Mouse (Mus musculus) common myeloid progenitor, adult 5-6 weeks (primary cell): Measurements from ENCODE around the gene Cpe. TPM values are rescaled to one million over a fixed set of nuclear protein-coding genes. Genes with fewer than 3 reads are reported as not detected.
A peak's percentile ranks its signal among the peaks of the same experiment; 100 is the strongest.

ENCODE experiments used
- ATAC-seq: replicated peaks from 2 replicates; pipeline ENCODE4 v1.8.0; 2016; ENCODE audit warnings: low read depth, mild to moderate bottlenecking, moderate TSS enrichment, inconsistent platforms; ENCODE audit not compliant: poor library complexity, severe bottlenecking
- total RNA-seq: library from RNA; stranded (forward); fragments of 200-1000, 187-1606 nt; gene quantifications from 2 replicates; pipeline ENCODE4 v1.2.3, GENCODE M21; 2017

The Cpe gene
- total RNA-seq, 1 experiment from 2014 or later: not detected

- no peak for ATAC-seq
Measured at GRCm38 (mm10) chr8:64640599-64640998, 52.3 kb downstream of the Cpe start.

- ATAC-seq: no peak
Measured at GRCm38 (mm10) chr8:64639676-64640075, 53.2 kb downstream of the Cpe start.

GRCm38 (mm10) chr8:64634901-64635300, 58.0 kb downstream of the Cpe start:
- ATAC-seq: no peak

- ATAC-seq: no peak
Measured at GRCm38 (mm10) chr8:64634131-64634865, 58.6 kb downstream of the Cpe start.

- no peak for ATAC-seq
Measured at GRCm38 (mm10) chr8:64632169-64632568, 60.7 kb downstream of the Cpe start.

- ATAC-seq: no peak
Measured at GRCm38 (mm10) chr8:64631761-64632160, 61.1 kb downstream of the Cpe start.

GRCm38 (mm10) chr8:64629034-64629760, 63.7 kb downstream of the Cpe start:
- ATAC-seq: no peak

- no peak for ATAC-seq
Measured at GRCm38 (mm10) chr8:64628039-64628438, 64.8 kb downstream of the Cpe start.

GRCm38 (mm10) chr8:64624603-64625037, 68.2 kb downstream of the Cpe start:
- ATAC-seq: no peak

- ATAC-seq: no peak
Measured at GRCm38 (mm10) chr8:64620365-64621150, 72.3 kb downstream of the Cpe start.

- no peak for ATAC-seq
Measured at GRCm38 (mm10) chr8:64619661-64620060, 73.2 kb downstream of the Cpe start.

GRCm38 (mm10) chr8:64618618-64619017, 74.2 kb downstream of the Cpe start:
- peak; percentile 94 for ATAC-seq

- no peak for ATAC-seq
Measured at GRCm38 (mm10) chr8:64616566-64616965, 76.3 kb downstream of the Cpe start.

- ATAC-seq: no peak
Measured at GRCm38 (mm10) chr8:64615459-64615858, 77.4 kb downstream of the Cpe start.

GRCm38 (mm10) chr8:64613663-64614062, 79.2 kb downstream of the Cpe start:
- ATAC-seq: no peak

GRCm38 (mm10) chr8:64611210-64611974, 81.5 kb downstream of the Cpe start:
- ATAC-seq: no peak

GRCm38 (mm10) chr8:64608931-64609330, 83.9 kb downstream of the Cpe start:
- ATAC-seq: no peak

- ATAC-seq: no peak
Measured at GRCm38 (mm10) chr8:64606015-64606414, 86.8 kb downstream of the Cpe start.

- ATAC-seq: no peak
Measured at GRCm38 (mm10) chr8:64598206-64598605, 94.6 kb downstream of the Cpe start.
